Mouse (Mus musculus) liver, embryonic 14.5 days (tissue): ENCODE results near the gene Tfpi2. TPM values are rescaled to one million over a fixed set of nuclear protein-coding genes. Genes with fewer than 3 reads are reported as not detected.

ENCODE experiments used
- ATAC-seq: fragments of 200-750 bp; cut with Nextera tagmentation; 2 replicates; pipeline ENCODE4 v1.8.0; 2017; ENCODE audit warnings: moderate number of reproducible peaks, mild to moderate bottlenecking, moderate library complexity; ENCODE audit not compliant: insufficient read depth
- DNase-seq, 3 experiments: peaks; one replicate each; pipeline ENCODE4 v3.0.0-alpha.2; 2012 to 2013; ENCODE audit warnings: low read depth in 3 of 3, low spot score in 3 of 3
- H3K27ac ChIP-seq: fragments of 300-500 bp; sonication (generic); 2 replicates; pipeline ENCODE4 v1.5.1; 2014; ENCODE audit warnings: moderate library complexity, mild to moderate bottlenecking, control low read depth, inconsistent platforms
- H3K27me3 ChIP-seq: fragments of 300-500 bp; sonication (generic); 2 replicates; pipeline ENCODE4 v1.6.1; 2014; ENCODE audit warnings: mild to moderate bottlenecking, low read length, moderate library complexity; ENCODE audit not compliant: control insufficient read depth, insufficient read depth
- H3K36me3 ChIP-seq: fragments of 300-500 bp; sonication (generic); replicated peaks from 2 replicates; pipeline ENCODE4 v1.6.1; 2014; ENCODE audit warnings: low read depth; ENCODE audit not compliant: control insufficient read depth, insufficient read depth
- H3K4me1 ChIP-seq, 2 experiments: fragments of 200-500 bp in 1 of 2; fragments of 300-500 bp in 1 of 2; sonication (generic) in 1 of 2; replicated peaks; 2 replicates each; pipeline ENCODE4 v1.6.1; 2012 to 2014; ENCODE audit warnings: antibody characterized with exemption in 1 of 2, inconsistent platforms in 1 of 2, low read length in 1 of 2; ENCODE audit not compliant: control insufficient read depth in 2 of 2, insufficient read depth in 2 of 2
- H3K4me2 ChIP-seq: fragments of 300-500 bp; sonication (generic); 2 replicates; pipeline ENCODE4 v1.6.1; 2014; ENCODE audit warnings: low read depth, mild to moderate bottlenecking, control low read depth, moderate library complexity
- H3K4me3 ChIP-seq, 2 experiments: fragments of 200-500 bp in 1 of 2; fragments of 300-500 bp in 1 of 2; sonication (generic) in 1 of 2; 2 replicates each; pipeline ENCODE4 v1.5.1; 2012 to 2014; ENCODE audit warnings: low read depth in 2 of 2, low read length in 2 of 2, mild to moderate bottlenecking in 2 of 2, control low read depth in 1 of 2, inconsistent platforms in 1 of 2, moderate library complexity in 1 of 2; ENCODE audit not compliant: insufficient read depth in 1 of 2
- H3K9ac ChIP-seq: fragments of 300-500 bp; sonication (generic); replicated peaks from 2 replicates; pipeline ENCODE4 v1.6.1; 2014; ENCODE audit warnings: mild to moderate bottlenecking, control low read depth, moderate library complexity
- H3K9me3 ChIP-seq: fragments of 300-500 bp; sonication (generic); 2 replicates; pipeline ENCODE4 v1.6.1; 2016; ENCODE audit warnings: low read length, mixed read lengths; ENCODE audit not compliant: control insufficient read depth
- CTCF ChIP-seq: IDR thresholded peaks from 2 replicates; pipeline ENCODE4 v1.5.1; 2016; ENCODE audit warnings: antibody characterized with exemption, low read depth, control low read depth
- EP300 ChIP-seq: IDR thresholded peaks from 2 replicates; pipeline ENCODE4 v1.6.1; 2016; ENCODE audit warnings: antibody characterized with exemption, low read depth
- WGBS: fragments of 180-500 bp; shearing (Covaris S2); extraction: QIAGEN DNeasy Blood & Tissue Kit; methylation state at CpG from one replicate; pipeline ENCODE4 v1.1.7; 2014; ENCODE audit not compliant: insufficient replicate concordance; 5-methylcytosine and 5-hydroxymethylcytosine counted together
- polyA plus RNA-seq, 2 experiments: library from polyadenylated mRNA; depleted of rRNA in 1 of 2; stranded (reverse) in 1 of 2; unstranded in 1 of 2; fragments of >200 nt; fragmentation: Nextera tagmentation in 1 of 2; extraction: Ambion mirVana in 1 of 2; gene quantifications; 2 replicates each; pipeline versions ENCODE4 v1.2.1 to v1.2.3; 2012 to 2014

Gene Tfpi2
- 19.1 and 19.9 TPM in 2 replicates for polyA plus RNA-seq (2012; rRNA removed)
- polyA plus RNA-seq (2014; fragmentation: Nextera tagmentation; extraction: Ambion mirVana), result 18.8 and 19.3 TPM in 2 replicates

- no peak within 1 kb of the TSS for H3K9ac ChIP-seq
- H3K9me3 ChIP-seq, result no peaks in the 10 kb centered on the region
- DNase-seq, result peak; percentile 16 to 33 (median 24)
- H3K27ac ChIP-seq, result no peak within 1 kb of the TSS
- peak within 1 kb of the TSS; percentile 13 to 34 for H3K4me3 ChIP-seq
- H3K36me3 ChIP-seq, result no peaks in the 10 kb centered on the region
- no peak within 1 kb of the TSS for H3K4me2 ChIP-seq
- TF ChIP-seq CTCF (no peak), EP300 (no peak)
- 0 out of 4 replicates have a peak, but pooled peaks cover 0 to 2% of the 10 kb centered on the region in 2 experiments for H3K4me1 ChIP-seq
- H3K27me3 ChIP-seq, result no peaks in the 10 kb centered on the region
- peak; percentile 83 for ATAC-seq
- WGBS, result 50% methylated on average over 3 of the region's 3 CpGs
Measured at GRCm38 (mm10) chr6:3988750-3989149, at the start of gene Tfpi2. Gene Tfpi2, minus strand, starts transcription at chr6:3988919.

- no peak for TF ChIP-seq EP300
- no peak for TF ChIP-seq CTCF
- no peak overlapping the region for H3K9ac ChIP-seq
- 62% methylated on average over 3 of the region's 3 CpGs for whole genome bisulfite sequencing
Measured at GRCm38 (mm10) chr6:4030956-4031355, 42.2 kb upstream of the Tfpi2 start.

GRCm38 (mm10) chr6:4026367-4026766 is 37.6 kb upstream of the Tfpi2 start:
- WGBS, result 8% methylated on average over 2 of the region's 2 CpGs
- no peaks in the 10 kb centered on the region for H3K36me3 ChIP-seq
- TF ChIP-seq CTCF (no peak), EP300 (no peak)
- H3K27me3 ChIP-seq, result no peaks in the 10 kb centered on the region
- H3K4me1 ChIP-seq, result no peaks in the 10 kb centered on the region
- no peak overlapping the region for H3K27ac ChIP-seq
- H3K9me3 ChIP-seq, result no peaks in the 10 kb centered on the region
- no peak overlapping the region for H3K4me3 ChIP-seq
- ATAC-seq (no peak), DNase-seq (no peak)
- H3K9ac ChIP-seq, result no peak overlapping the region
- no peak overlapping the region for H3K4me2 ChIP-seq

More at GRCm38 (mm10) chr6:4030956-4031355, 42.2 kb upstream of the Tfpi2 start:
- Histone ChIP-seq H3K27me3 (no peaks in the 10 kb centered on the region), H3K4me2 (no peak overlapping the region), H3K4me3 (no peak overlapping the region), H3K27ac (no peak overlapping the region), H3K9me3 (no peaks in the 10 kb centered on the region), H3K4me1 (no peaks in the 10 kb centered on the region), H3K36me3 (no peaks in the 10 kb centered on the region)
- DNase-seq, result no peak
- ATAC-seq, result no peak

- Histone ChIP-seq H3K36me3 (no peaks in the 10 kb centered on the region), H3K9ac (no peak overlapping the region), H3K4me1 (no peaks in the 10 kb centered on the region), H3K4me2 (no peak overlapping the region), H3K4me3 (no peak overlapping the region), H3K27ac (no peak overlapping the region), H3K27me3 (no peaks in the 10 kb centered on the region), H3K9me3 (no peaks in the 10 kb centered on the region)
- DNase-seq, result no peak
- TF ChIP-seq EP300, result no peak
- TF ChIP-seq CTCF, result no peak
- WGBS, result 62% methylated on average over 1 of the region's 1 CpGs
- ATAC-seq, result no peak
Measured at GRCm38 (mm10) chr6:4022645-4023044, 33.9 kb upstream of the Tfpi2 start.

GRCm38 (mm10) chr6:4009548-4009947 is 20.8 kb upstream of the Tfpi2 start:
- Histone ChIP-seq H3K36me3 (no peaks in the 10 kb centered on the region), H3K27ac (no peak overlapping the region), H3K4me2 (no peak overlapping the region), H3K27me3 (no peaks in the 10 kb centered on the region), H3K4me3 (no peak overlapping the region), H3K9ac (no peak overlapping the region), H3K9me3 (no peaks in the 10 kb centered on the region), H3K4me1 (no peaks in the 10 kb centered on the region)
- ATAC-seq (no peak), DNase-seq (no peak)
- TF ChIP-seq CTCF (no peak), EP300 (no peak)
